Mouse (Mus musculus) 3134 (cell line): ENCODE results near the gene Ppfia1.
A peak's percentile ranks its signal among the peaks of the same experiment; 100 is the strongest.

Experiments
- DNase-seq: peaks from one replicate; pipeline ENCODE4 v3.0.0-alpha.2; 2011; ENCODE audit warnings: low spot score; ENCODE audit not compliant: insufficient read length; ENCODE audit errors: extremely low read depth

Ppfia1 gene

GRCm38 (mm10) chr7:144552274-144552673 lies 1.3 kb downstream of the Ppfia1 start:
- DNase-seq = no peak

DNA sequence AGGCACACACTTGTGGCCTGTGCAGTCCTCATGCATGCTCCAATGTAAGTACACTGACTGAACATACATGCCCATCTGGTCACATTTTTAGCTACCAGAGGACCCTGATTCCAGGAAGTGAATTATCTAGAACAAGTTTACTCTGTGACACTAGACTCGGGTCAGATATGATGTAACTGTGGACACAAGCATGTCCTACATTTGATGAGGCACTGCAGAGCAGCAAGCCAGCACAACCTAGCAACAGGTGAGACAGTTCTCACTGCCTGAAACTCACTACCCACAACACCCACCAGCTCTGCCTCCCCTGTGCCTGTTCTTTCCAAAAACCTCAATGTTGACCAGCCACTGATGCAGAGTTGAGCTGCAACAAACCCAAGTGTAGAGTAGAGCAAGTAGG lies 2.7 kb downstream of the Ppfia1 start:
- no peak for DNase-seq

- no peak for DNase-seq
These were observed 3.5 kb downstream of the Ppfia1 start for GRCm38 (mm10) chr7:144549904-144550566.

DNA sequence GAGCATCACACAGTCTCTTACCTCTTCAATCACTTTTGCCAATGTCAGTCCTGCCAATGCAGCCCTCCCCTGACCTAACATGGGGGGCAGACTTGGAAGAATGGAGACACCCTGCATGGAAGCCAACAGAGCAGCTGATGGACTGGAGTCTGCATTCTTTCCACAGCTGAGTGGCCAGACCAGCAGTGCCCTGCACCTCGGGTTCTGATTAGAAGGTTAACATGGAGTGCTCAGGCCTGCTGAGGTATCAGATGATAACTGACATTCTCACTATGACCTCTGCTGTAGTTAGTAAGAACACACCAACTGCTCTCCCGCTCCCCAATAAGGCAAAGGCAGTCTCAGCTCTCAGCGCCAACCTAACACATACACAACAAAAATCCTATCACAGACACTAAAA lies 8.3 kb downstream of the Ppfia1 start:
- DNase-seq = no peak

DNA sequence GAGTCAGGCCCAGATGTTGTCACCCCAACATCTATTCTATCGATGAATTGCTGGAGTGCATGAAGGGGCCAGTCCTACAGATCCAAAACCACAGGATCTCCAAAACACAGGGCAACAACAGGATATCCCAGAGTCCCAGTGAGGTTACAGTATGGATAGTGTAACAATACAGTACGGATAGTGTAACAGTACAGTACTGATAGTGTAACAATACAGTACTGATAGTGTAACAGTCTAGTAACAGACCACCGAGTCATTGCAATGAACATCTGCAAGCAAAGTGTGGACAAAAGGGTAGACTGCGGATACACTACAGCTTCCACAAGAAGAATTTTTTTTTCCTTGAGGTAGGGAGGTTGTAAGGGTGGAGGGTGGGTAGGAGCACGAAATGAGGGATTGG lies 12.2 kb downstream of the Ppfia1 start:
- DNase-seq = no peak

GRCm38 (mm10) chr7:144539146-144539545 lies 14.4 kb downstream of the Ppfia1 start:
- DNase-seq = no peak

- no peak for DNase-seq
These were observed 15.4 kb downstream of the Ppfia1 start for GRCm38 (mm10) chr7:144538030-144538644.

GRCm38 (mm10) chr7:144536367-144536766 lies 17.2 kb downstream of the Ppfia1 start:
- no peak for DNase-seq

GRCm38 (mm10) chr7:144534773-144535172 lies 18.8 kb downstream of the Ppfia1 start:
- no peak for DNase-seq

DNA sequence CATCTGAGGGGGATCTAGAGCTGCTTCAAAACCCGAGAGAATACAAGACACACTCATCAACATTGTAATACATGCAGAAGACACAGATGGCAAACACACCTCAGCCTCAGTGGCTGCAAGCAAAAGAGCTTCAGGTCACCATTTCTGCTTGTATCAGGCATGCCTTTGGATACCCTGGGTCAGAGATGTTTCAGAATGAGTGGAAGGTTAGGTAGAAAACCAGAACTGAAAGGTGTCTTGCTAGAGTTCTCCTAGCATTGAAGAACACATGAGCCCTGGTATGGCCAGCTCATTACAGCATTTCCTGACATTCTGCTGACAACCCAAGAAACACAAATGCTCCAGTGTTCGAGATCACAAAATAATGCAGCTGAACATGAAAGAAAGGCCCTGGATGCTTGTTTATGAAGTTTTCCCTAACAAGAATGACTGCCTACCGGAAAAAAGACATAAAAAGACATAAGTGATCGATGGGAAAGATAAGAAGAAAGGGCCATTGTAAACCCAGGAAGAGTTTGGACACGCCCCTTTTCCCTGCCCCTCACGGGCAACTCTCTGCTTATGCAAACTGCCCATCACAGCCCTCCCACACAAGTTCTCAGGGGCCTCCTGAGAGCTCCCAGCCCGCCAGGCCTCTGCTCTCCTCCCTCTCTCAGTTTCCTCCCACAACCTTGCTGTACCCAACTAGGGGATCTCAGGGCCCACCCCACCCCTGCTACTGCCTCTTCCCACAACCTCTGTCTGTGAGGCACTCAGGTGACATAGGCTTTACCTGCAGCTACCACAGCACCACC lies 21.7 kb downstream of the Ppfia1 start:
- DNase-seq = no peak

GRCm38 (mm10) chr7:144529851-144530250 lies 23.7 kb downstream of the Ppfia1 start:
- no peak for DNase-seq

- DNase-seq = peak; percentile 61
These were observed 25.8 kb downstream of the Ppfia1 start for GRCm38 (mm10) chr7:144527723-144528221.

- DNase-seq = no peak
These were observed 26.9 kb downstream of the Ppfia1 start for GRCm38 (mm10) chr7:144526649-144527048.

GRCm38 (mm10) chr7:144524427-144525191 lies 28.9 kb downstream of the Ppfia1 start:
- no peak for DNase-seq

GRCm38 (mm10) chr7:144523415-144523814 lies 30.1 kb downstream of the Ppfia1 start:
- DNase-seq = no peak

DNA sequence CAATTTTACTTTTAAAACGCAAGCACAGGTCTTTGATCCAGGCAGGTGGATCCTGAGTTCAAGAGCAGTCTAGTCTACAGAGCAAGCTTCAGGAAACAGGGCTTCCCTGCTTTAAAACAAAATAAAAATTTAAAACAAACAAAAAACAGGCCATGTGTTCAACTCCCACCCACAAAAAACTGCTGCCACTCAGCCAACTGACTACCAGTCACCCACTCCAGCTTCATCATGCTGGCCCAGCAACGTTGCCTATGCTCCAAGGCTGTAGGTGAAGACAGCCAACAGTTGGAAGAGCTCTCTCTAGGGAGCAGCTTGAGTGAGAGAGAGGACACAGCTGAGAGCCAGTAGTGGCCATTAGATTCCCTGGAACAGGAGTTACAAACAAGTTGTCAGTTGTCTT lies 31.6 kb downstream of the Ppfia1 start:
- no peak for DNase-seq

DNA sequence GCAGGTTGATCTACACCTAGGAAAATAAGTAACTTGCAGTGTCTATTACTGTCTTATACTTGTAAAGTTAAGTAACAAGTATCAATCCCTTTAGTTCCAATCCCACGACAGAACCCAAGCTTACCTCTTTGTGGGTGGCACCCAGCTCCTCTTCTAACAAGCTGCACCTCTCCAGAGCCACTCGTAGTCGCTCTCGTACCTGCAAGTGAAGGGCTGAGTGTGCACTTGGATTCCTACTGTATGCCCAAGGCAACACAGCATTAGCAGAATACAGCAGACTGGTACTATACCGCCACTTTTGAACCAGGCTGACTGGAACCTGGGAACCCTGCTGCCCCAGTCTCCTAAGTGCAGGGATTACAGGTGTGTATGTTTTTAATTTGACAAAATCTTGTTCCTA lies 33.7 kb downstream of the Ppfia1 start:
- DNase-seq = no peak

DNA sequence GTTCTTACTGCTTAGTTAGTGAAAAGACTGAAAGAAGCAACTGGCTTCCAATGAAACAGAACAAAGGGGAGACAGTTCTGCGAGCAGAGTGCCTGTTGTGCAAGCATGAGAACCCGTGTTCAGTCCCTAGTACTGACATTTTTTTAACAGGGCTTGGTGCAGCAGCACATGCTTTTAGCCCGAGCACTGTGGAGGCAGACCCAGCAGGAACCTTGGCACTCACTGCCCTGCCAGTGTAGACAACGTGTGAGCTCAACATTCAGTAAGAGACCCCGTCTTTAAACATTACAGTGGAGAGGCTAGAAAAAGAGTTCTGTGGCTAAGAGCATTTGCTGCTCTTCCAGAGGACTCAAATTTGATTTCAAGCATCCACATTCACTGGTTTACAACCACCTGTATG lies 36.8 kb downstream of the Ppfia1 start:
- no peak for DNase-seq

DNA sequence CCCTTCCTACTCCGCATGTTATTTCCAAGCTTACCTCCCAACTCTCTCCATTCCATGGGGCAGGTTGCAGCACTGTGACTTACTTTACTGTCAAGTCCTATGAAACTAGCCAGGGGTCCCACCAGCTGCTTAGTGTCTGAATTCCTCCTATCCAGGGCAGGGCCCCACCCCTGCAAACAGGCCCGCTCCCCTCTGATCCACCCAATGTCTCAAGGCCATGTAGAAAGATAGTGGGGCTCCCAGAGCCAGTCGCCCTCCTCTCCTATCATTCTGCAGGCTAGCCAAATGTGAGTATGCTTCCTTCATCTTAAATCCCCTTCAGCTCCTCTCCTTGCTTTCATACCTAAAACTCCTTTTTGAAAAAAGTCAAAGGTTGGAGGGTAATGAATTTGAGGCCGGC lies 44.4 kb downstream of the Ppfia1 start:
- no peak for DNase-seq

DNA sequence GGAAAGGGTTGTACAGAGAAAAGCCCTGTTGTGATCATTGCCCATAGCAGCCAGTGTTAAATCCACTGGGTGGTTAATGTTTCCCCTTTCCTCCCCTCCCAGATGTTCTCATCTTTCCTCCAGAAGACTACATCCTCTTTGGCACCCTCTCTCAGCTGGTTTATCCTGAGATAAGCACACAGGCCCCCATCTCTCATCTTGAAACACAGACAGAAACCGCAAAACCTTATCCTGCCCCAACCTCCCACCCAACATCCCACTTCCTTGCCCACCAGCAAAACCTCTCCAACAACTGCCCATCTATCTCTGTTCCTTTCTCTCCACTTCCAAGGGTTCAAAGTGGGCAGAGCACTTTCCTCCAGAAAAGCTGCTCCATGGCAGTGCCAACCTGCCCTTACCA lies 46.7 kb downstream of the Ppfia1 start:
- no peak for DNase-seq

GRCm38 (mm10) chr7:144503959-144504358 lies 49.6 kb downstream of the Ppfia1 start:
- no peak for DNase-seq
